Mouse (Mus musculus) C2C12 (cell line): ENCODE data around the gene Cadps2.

Experiments used
- CEBPB ChIP-seq: IDR thresholded peaks from one replicate; pipeline ENCODE4 v1.6.1; 2011; ENCODE audit warnings: low read depth, mild to moderate bottlenecking, control low read depth, moderate library complexity
- CTCF ChIP-seq: IDR thresholded peaks from one replicate; pipeline ENCODE4 v1.5.1; 2011; ENCODE audit not compliant: control insufficient read depth, insufficient read depth, insufficient read length
- FOSL1 ChIP-seq: IDR thresholded peaks from one replicate; pipeline ENCODE4 v1.8.0; 2011; ENCODE audit warnings: mild to moderate bottlenecking, low read length; ENCODE audit not compliant: poor library complexity, insufficient read depth, severe bottlenecking
- MAX ChIP-seq: IDR thresholded peaks from one replicate; pipeline ENCODE4 v1.6.1; 2011; ENCODE audit warnings: mild to moderate bottlenecking, control low read depth
- MYOD1 ChIP-seq: IDR thresholded peaks from one replicate; pipeline ENCODE4 v1.6.1; 2011; ENCODE audit warnings: low read depth; ENCODE audit not compliant: control insufficient read depth, insufficient read length
- MYOG ChIP-seq: IDR thresholded peaks from one replicate; pipeline ENCODE4 v1.6.1; 2011; ENCODE audit not compliant: control insufficient read depth, insufficient read length; ENCODE audit errors: extremely low read depth
- USF1 ChIP-seq: IDR thresholded peaks from one replicate; pipeline ENCODE4 v1.6.1; 2011; ENCODE audit warnings: low read depth, mild to moderate bottlenecking, control low read depth, moderate library complexity

GRCm38 (mm10) chr6:23853464-23853863 lies 14.2 kb upstream of the Cadps2 start:
- TF ChIP-seq CTCF (no peak), MYOD1 (no peak), MYOG (no peak), MAX (no peak), CEBPB (no peak), USF1 (no peak), FOSL1 (no peak)
